Mouse (Mus musculus) c-Kit-positive CD71-positive TER-119-negative erythroid progenitor cells, embryonic 14.5 days (primary cell): ENCODE measurements around the gene Gck.
A peak's percentile ranks its signal among the peaks of the same experiment; 100 is the strongest.
"Not testable (repeated sequence)": the region's sequence is repeated elsewhere in the genome, so short reads cannot be mapped to it uniquely, and the experiment has no call there.

ENCODE experiments used
- DNase-seq: peaks from one replicate; pipeline ENCODE4 v3.0.0-alpha.2; 2013; ENCODE audit warnings: low read depth

Gene Gck

GRCm38 (mm10) chr11:5908642-5909041 lies 41.2 kb downstream of the Gck start:
- DNase-seq, result no peak

- no peak for DNase-seq
Measured at GRCm38 (mm10) chr11:5907096-5907495, 42.8 kb downstream of the Gck start.

GRCm38 (mm10) chr11:5905778-5906518 lies 43.9 kb downstream of the Gck start:
- no peak for DNase-seq

- no peak for DNase-seq
Measured at GRCm38 (mm10) chr11:5904871-5905270, 45.0 kb downstream of the Gck start.

GRCm38 (mm10) chr11:5904357-5904756 lies 45.5 kb downstream of the Gck start:
- DNase-seq, result no peak

GRCm38 (mm10) chr11:5903844-5904243 lies 46.0 kb downstream of the Gck start:
- no peak for DNase-seq

- no peak for DNase-seq
Measured at GRCm38 (mm10) chr11:5902390-5902789, 47.5 kb downstream of the Gck start.

- DNase-seq, result no peak
Measured at GRCm38 (mm10) chr11:5901950-5902349, 47.9 kb downstream of the Gck start.

- DNase-seq, result no peak
Measured at GRCm38 (mm10) chr11:5901320-5901719, 48.6 kb downstream of the Gck start.

- no peak for DNase-seq
Measured at GRCm38 (mm10) chr11:5899286-5899685, 50.6 kb downstream of the Gck start.

- no peak for DNase-seq
Measured at GRCm38 (mm10) chr11:5898531-5898930, 51.4 kb downstream of the Gck start, which contains the start of gene Myl7. Gene Myl7 (minus strand): TSS chr11:5898782.

GRCm38 (mm10) chr11:5897839-5898238 lies 52.0 kb downstream of the Gck start:
- DNase-seq, result no peak

- no peak for DNase-seq
Measured at GRCm38 (mm10) chr11:5897230-5897629, 52.7 kb downstream of the Gck start.

- no peak for DNase-seq
Measured at GRCm38 (mm10) chr11:5893807-5894206, 56.1 kb downstream of the Gck start.

GRCm38 (mm10) chr11:5892810-5893368 lies 57.0 kb downstream of the Gck start:
- DNase-seq, result no peak

- DNase-seq, result no peak
Measured at GRCm38 (mm10) chr11:5892151-5892591, 57.7 kb downstream of the Gck start.

GRCm38 (mm10) chr11:5888563-5888962 lies 61.3 kb downstream of the Gck start:
- not testable (repeated sequence) for DNase-seq

GRCm38 (mm10) chr11:5887250-5887649 lies 62.6 kb downstream of the Gck start:
- no peak for DNase-seq

- peak; percentile 43 for DNase-seq
Measured at GRCm38 (mm10) chr11:5886187-5886586, 63.7 kb downstream of the Gck start.

- DNase-seq, result no peak
Measured at GRCm38 (mm10) chr11:5882518-5882917, 67.4 kb downstream of the Gck start.

- DNase-seq, result peak; percentile 48
Measured at GRCm38 (mm10) chr11:5879905-5880304, 70.0 kb downstream of the Gck start.

- DNase-seq, result no peak
Measured at GRCm38 (mm10) chr11:5878661-5879060, 71.2 kb downstream of the Gck start.

- DNase-seq, result peak; percentile 98
Measured at GRCm38 (mm10) chr11:5877921-5878526, 71.9 kb downstream of the Gck start, which contains the start of gene Pold2. Gene Pold2 (minus strand): TSS chr11:5878292.
